Mouse (Mus musculus) liver, embryonic 13.5 days (tissue): ENCODE results near the gene Nr1h5. TPM values are rescaled to one million over a fixed set of nuclear protein-coding genes. Genes with fewer than 3 reads are reported as not detected.

Source experiments
- polyA plus RNA-seq: library from polyadenylated mRNA; unstranded; fragments of >200 nt; fragmentation: Nextera tagmentation; extraction: Ambion mirVana; gene quantifications from 2 replicates; pipeline ENCODE4 v1.2.1, GENCODE M21; 2015

Gene Nr1h5
- polyA plus RNA-seq, 1 experiment from 2014 or later = 4.0 TPM

Other genes starting within 250 kb of the Nr1h5 start
- 1.9 and 2.1 TPM in 2 replicates for gene Tspan2, start 229.6 kb downstream of the Nr1h5 start, polyA plus RNA-seq
- gene Tshb, start 181.4 kb downstream of the Nr1h5 start, polyA plus RNA-seq = 0.15 TPM in 1 of 2 replicates, not detected in the other
- 0.03 and 0.06 TPM in 2 replicates for gene Sycp1, start 28.0 kb downstream of the Nr1h5 start, polyA plus RNA-seq
- 17.4 and 18.9 TPM in 2 replicates for gene Sike1, start 31.6 kb upstream of the Nr1h5 start, polyA plus RNA-seq
- 136 and 170 TPM in 2 replicates for gene Csde1, start 56.3 kb upstream of the Nr1h5 start, polyA plus RNA-seq
- 45.1 and 47.1 TPM in 2 replicates for gene Nras, start 94.2 kb upstream of the Nr1h5 start, polyA plus RNA-seq
- gene Ampd1, start 109.9 kb upstream of the Nr1h5 start, polyA plus RNA-seq = 0.17 and 0.38 TPM in 2 replicates
- 8.6 and 9.7 TPM in 2 replicates for gene Dennd2c, start 138.5 kb upstream of the Nr1h5 start, polyA plus RNA-seq
- gene Bcas2, start 207.5 kb upstream of the Nr1h5 start, polyA plus RNA-seq = 211 and 253 TPM in 2 replicates